Mouse (Mus musculus) brain, embryonic 18.5 days (tissue): ENCODE measurements around the gene Zfp617.
"Not testable (repeated sequence)": the region's sequence is repeated elsewhere in the genome, so short reads cannot be mapped to it uniquely, and the experiment has no call there.

Source experiments
- DNase-seq: peaks from one replicate; pipeline ENCODE4 v3.0.0-alpha.2; 2012; ENCODE audit warnings: low read depth, low spot score

Zfp617 gene

DNA sequence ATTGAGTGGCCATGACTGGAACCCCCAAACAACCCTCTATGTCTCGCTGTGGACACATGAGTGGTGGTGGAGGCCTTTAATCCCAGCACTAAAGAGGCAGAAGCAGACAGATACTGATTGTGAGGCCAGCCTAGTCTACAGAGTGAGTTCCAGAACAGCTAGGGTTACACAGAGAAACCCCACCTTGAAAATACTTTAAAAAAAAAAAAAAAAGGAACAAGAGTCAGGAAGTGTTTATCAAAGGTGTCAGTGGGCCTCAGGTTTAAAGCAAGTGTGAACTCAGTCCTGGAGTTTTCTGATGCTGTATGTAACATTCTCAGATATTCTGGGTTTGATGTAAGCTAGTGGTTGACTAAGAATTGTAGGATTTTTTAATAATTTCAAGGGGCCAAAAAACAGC lies 44.1 kb downstream of the Zfp617 start:
- no peak for DNase-seq

GRCm38 (mm10) chr8:71952961-71953700 lies 44.7 kb downstream of the Zfp617 start:
- not testable (repeated sequence) for DNase-seq

DNA sequence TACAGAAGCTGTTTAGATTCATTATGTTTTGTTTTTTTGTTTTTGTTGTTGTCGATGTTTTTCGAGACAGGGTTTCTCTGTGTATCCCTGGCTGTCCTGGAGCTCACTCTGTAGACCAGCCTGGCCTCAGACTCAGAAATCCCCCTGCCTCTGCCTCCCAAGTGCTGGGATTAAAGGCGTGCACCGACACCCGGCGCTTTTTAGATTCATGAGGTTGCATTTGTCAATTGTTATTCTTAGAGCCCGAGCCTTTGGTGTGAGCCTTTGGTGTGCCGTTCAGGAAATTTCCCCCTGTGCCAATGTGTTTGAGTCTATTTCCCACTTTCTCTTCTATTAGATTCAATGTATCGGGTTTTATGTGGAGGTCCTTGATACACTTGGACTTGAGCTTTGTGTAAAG lies 46.2 kb downstream of the Zfp617 start:
- no peak for DNase-seq

DNA sequence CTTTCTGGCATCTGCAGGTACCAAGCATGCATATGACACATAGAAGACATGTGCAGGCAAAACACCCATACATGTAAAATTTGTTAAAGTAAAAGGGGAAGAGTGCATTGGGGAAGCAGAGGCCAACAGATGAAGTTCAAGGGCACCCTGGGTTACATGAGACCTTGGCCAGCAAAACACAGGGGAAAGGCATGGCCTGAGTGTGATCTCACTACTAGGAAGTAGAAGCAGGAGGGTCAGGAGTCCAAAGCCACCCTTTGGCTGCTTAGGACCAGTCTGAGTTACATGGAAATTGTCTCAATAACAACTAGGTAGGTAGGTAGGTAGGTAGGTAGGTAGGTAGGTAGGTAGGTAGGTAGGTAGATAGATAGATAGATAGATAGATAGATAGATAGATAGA lies 52.0 kb downstream of the Zfp617 start:
- DNase-seq, result no peak

GRCm38 (mm10) chr8:71961796-71962195 lies 53.4 kb downstream of the Zfp617 start:
- no peak for DNase-seq

DNA sequence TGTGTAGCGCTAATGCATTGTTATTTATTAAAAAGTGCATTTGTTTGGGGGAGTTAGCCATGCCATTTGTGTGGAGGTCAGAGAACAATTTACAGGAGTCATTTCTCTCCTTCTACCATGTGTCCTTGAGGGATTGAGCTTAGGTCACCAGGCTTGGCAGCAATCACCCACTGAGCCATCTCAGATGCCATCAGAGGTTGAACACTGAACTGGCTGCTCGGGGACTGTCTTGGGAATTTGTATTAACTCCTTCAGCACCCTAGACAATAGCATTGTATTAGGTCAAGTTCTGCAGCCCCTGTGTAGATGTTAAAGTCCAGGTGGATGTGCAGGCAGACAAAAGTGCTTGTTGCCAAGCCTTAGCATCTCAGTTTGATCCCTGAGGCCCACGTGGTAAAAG lies 55.6 kb downstream of the Zfp617 start:
- no peak for DNase-seq

DNA sequence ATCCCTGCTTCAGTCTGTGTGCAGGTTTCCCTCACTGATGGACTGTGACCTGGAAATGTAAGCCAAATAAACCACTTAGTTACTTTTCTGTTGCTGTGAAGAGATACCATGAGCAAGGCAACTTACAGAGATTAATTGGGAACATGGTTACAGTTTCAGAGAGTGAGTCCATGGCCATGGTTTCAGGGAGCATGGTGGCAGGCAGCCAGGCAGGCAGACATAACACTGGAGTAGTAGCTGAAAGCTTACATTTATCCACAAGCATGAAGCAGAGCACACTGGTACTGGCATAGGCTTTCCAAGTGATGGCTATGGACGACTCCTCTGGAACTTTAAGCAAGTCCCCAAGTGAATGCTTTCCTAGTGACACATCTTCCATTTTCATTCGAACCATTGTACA lies 56.7 kb downstream of the Zfp617 start:
- DNase-seq, result no peak

- no peak for DNase-seq
Observed at GRCm38 (mm10) chr8:71966411-71966810, 58.0 kb downstream of the Zfp617 start.

DNA sequence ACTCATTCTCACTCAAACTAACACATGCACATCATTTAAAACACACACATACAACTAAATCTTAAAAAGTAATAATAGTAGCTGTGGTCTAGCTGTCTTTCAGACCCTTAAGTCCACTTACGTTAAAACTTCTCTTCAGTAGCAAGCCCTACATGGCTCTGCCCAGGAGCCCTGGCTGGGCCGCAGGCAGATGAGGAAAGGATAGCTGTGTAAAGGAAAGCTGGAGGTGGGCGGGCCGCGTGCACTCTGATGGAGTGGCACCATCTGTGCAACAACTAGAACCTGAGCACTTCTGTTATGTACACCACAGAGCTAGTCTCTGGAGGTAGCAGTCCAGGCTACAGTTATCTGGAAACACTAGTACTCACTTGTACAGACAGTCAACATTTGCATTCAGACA lies 58.8 kb downstream of the Zfp617 start:
- DNase-seq, result no peak

DNA sequence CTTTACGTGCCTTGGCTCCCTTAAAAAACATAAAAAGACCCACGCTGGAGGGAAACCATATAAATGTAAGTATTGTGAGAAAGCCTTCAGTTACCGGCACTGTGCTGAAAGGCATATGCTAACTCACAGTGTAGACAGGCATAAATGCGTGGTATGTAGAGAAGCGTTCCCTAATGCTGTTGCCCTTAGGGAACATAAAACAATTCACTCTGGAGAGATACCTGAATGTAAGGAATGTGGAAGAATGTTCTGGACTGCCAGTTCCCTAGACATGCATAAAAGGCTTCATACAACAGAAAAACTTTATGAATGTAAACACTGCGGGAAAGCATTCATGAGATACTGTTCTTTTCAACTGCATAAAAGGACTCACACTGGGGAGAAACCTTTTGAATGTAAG lies 59.7 kb downstream of the Zfp617 start:
- no peak for DNase-seq

GRCm38 (mm10) chr8:71968636-71969035 lies 60.2 kb downstream of the Zfp617 start:
- no peak for DNase-seq

DNA sequence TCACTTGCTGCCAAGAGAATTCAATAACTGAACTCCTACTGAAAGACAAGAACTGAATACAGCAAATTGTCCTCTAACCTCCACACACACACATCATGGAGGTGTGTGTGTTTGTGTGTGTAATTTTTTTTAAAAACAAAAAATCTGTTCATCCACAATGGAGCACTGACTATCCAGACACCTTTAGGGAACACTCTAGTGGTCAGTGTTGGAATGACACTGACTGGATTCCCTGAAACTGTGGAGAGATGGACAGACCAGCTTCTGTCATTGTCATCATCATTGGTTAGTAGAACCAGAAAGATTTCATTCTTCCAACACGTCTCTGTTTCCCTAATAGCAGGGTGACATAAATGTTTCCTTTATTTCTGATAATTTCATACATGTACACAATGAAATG lies 63.5 kb downstream of the Zfp617 start:
- no peak for DNase-seq

- DNase-seq, result no peak
Observed at GRCm38 (mm10) chr8:71974211-71974610, 65.8 kb downstream of the Zfp617 start.

DNA sequence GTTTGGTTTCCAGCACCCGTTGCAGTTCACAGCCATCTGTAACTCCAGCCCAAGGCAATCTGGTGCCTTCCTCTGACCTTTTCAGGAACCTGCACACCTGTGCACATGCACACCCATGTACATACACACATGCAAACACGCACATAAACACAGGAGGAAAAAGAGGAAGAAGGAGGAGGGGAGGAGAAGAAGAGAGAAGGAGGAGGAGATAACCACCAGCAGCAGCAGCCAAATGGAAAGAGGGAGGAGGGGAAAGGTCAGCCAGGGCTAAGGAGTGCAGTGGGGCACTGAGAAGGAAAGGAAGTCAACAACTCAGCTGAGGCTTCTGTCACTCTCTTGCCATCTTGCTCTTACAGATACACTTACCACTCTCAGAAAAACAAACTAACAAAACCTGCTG lies 72.6 kb downstream of the Zfp617 start:
- no peak for DNase-seq

DNA sequence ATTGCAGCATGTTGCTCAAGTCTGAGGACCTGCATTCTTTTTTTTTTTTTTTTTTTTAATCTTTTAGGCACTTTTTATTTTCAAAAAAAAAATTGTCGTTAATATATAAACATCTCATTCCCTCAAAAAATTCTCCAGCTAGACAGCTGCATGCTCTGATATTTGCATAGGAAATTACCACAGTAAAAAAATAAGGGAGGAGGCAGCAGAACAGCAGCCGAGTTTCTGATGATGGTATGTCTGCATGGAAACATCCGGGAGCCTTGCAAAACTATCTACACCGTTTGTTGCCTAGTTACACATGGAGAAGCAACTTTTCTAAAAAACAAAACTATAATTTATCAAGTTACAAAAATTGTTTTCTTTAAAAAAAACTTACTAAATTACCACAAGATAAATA lies 73.0 kb downstream of the Zfp617 start:
- no peak for DNase-seq
